Mouse (Mus musculus) frontal cortex, adult 2 months (tissue): ENCODE results near the gene Ecel1. TPM values are rescaled to one million over a fixed set of nuclear protein-coding genes. Genes with fewer than 3 reads are reported as not detected.

Experiments
- DNase-seq, 2 experiments: peaks; one replicate each; pipeline ENCODE4 v3.0.0; 2022; ENCODE audit warnings: low spot score in 1 of 2; ENCODE audit errors: extremely low spot score in 1 of 2
- polyA plus RNA-seq: library from polyadenylated mRNA; depleted of rRNA; stranded (reverse); fragments of >200 nt; gene quantifications from 2 replicates; pipeline ENCODE4 v1.2.3, GENCODE M21; 2012; rRNA removed

The Ecel1 gene
- 3.2 and 3.6 TPM in 2 replicates for polyA plus RNA-seq

GRCm38 (mm10) chr1:87156199-87156587, at the start of gene Ecel1:
Gene Ecel1, minus strand, starts transcription at chr1:87156521.
- no peak for DNase-seq

DNA sequence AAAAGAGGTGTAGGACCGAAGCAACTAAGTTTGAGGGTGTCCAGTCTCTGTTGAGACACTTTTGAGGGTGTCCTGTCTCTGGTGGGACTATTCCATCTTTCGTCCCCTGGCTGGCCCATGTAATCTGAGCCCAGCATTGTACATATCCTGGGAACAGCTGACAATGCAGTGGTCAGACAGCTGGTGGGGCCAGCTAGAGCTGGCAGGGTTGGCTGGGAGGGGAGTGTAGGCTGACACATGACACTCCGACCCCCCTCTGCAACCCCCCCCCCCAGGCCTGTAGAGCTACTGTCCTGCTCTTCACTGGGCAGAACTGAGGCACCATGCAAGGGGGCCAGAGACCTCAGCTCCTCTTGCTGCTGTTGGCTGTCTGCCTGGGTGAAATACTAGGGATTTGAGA, 49.2 kb upstream of the Ecel1 start:
- DNase-seq = no peak

DNA sequence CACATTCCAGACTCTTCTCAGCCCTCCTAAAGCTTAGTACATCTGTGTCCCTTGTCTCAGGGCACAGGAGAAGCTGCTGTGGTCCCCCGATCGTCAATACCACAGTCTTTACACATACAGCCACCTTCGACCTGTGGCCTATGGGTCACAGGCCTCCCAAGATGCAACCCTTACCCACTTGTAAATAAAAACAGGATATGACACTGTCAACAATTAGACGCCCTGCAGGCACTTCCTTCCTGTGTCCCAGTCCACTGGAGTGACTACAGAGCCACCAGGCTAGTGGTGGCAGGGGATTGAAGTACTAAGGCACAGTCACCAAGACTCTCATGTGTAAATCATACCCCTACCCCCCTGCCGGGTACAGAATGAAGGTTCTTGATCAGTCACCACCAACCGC, 48.7 kb upstream of the Ecel1 start:
- DNase-seq = no peak

- no peak for DNase-seq
These were observed 48.1 kb upstream of the Ecel1 start, which contains the start of gene Chrng for GRCm38 (mm10) chr1:87204465-87204864. Gene Chrng, plus strand, starts transcription at chr1:87204657.

GRCm38 (mm10) chr1:87203779-87204178, 47.5 kb upstream of the Ecel1 start:
- DNase-seq = no peak

- no peak for DNase-seq
These were observed 45.5 kb upstream of the Ecel1 start for GRCm38 (mm10) chr1:87201848-87202247.

DNA sequence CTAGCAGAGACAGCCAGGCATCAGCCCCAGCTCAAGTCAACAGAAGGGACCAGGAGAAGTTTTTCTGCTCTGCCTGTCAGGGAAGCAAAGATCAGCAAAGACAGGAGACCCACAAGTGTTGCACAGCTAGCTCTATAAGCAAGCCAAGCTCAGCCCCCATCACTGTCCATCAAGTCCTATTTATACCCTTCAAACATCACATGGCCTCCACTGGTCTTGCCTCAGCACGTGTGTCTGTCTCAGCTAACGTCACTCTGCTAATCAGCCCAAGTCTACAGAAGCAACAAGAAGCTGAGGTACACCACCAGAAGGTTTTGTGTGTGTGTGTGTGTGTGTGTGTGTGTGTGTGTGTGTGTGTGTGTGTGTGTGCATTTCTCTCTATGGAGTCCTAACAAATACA, 44.5 kb upstream of the Ecel1 start:
- DNase-seq = no peak

DNA sequence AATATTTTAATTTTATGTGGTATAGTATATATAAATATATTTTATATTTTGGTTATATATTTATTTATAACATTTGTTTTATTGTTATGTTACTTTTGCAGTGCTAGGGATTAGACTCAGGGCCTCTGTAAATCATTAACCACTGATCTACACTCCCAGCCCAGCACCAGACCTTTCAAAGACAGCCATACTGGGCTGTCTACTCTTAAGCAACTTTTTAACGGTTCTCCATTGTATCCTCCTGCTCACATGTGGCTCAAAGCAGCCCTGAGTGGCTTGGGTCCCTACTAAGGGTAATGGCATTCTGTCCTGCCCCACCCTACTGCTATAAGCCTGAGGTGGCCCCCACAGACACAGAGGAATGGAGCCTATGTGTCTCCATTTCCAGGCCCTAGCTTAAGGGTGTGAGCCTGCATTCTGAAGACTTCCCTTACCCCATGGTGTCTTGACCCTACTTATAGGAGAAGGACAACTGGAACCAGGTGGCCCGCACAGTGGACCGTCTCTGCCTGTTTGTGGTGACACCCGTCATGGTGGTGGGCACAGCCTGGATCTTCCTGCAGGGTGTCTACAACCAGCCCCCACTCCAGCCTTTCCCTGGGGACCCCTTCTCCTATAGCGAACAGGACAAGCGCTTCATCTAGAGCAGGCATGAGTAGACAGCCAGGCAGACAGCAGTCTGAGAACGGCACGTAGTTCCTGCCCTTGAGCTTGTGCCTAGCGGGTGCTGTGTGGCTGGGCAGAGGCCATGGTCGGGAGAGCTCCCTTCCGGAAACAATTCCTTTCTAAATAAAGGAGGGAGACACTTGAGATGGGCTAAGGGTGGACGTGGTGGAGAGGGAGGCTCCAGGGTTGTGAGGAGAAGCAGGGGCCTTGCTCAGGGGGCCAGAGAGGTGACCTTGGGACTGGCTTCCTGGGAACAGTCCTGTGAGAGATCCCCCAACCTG, 42.1 kb upstream of the Ecel1 start:
- no peak for DNase-seq

DNA sequence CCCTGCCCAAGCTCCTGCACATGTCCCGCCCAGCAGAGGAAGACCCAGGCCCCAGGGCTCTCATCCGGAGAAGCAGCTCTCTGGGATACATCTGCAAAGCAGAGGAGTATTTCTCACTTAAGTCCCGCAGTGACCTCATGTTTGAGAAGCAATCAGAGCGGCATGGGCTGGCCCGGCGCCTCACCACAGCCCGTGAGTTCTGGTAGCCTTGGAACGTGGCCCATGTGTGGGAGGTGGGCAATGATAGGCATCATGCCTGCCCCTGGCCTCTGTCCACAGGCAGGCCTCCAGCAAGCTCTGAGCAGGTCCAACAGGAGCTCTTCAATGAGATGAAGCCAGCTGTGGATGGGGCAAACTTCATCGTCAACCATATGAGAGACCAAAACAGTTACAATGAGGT, 41.0 kb upstream of the Ecel1 start:
- DNase-seq = no peak

GRCm38 (mm10) chr1:87190429-87190828, 34.1 kb upstream of the Ecel1 start, which contains the start of gene Chrnd:
Gene Chrnd, plus strand, starts transcription at chr1:87190607.
- no peak for DNase-seq

GRCm38 (mm10) chr1:87187037-87187355, 30.7 kb upstream of the Ecel1 start:
- peak; percentile 27 to 83 for DNase-seq

GRCm38 (mm10) chr1:87186261-87187036, 30.1 kb upstream of the Ecel1 start:
- DNase-seq = no peak

DNA sequence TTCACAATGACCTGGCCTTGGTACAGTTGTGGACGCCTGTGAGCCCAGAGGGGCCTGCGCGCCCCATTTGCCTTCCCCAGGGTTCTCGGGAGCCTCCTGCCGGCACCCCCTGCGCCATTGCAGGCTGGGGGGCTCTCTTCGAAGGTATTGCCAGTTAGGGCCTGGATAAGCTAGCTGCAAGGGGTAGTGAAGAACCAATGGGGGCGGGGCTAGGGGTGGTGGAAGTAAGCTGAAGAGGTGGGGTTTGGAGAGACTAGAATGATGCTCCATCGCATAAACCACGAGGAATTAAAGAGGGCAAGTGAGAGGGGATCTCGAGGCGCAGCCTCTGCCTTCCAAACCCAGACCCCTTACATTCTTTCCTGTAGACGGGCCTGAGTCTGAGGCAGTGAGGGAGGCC, 29.2 kb upstream of the Ecel1 start:
- no peak for DNase-seq

- DNase-seq = peak in 1 of 2 experiments; percentile 84
These were observed 28.4 kb upstream of the Ecel1 start for GRCm38 (mm10) chr1:87184751-87185139.

- no peak for DNase-seq
These were observed 27.9 kb upstream of the Ecel1 start for GRCm38 (mm10) chr1:87183998-87184750.

DNA sequence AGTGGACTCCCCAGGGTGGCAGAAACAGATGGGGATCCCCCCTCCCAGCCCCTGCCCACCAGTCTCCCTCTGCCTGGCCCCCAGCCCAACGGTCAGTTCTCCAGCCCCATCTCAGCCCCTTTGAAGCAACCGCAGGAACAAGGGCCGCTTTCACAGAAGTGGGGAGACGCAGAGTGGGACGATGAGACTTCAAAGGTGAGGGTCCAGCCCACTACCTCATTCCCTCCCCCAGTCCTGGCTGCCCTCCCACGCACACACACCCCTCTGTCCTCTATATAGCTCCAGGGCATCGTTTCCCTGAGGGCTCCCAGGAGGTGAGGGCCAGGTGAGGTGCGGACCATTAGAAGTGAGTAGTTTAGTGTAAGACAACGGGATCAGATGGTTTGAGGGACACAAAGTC, 26.7 kb upstream of the Ecel1 start, which contains the start of gene Prss56:
TSS of gene Prss56 (plus strand) at position 301 of the 400 bp plus-strand sequence.
- no peak for DNase-seq

DNA sequence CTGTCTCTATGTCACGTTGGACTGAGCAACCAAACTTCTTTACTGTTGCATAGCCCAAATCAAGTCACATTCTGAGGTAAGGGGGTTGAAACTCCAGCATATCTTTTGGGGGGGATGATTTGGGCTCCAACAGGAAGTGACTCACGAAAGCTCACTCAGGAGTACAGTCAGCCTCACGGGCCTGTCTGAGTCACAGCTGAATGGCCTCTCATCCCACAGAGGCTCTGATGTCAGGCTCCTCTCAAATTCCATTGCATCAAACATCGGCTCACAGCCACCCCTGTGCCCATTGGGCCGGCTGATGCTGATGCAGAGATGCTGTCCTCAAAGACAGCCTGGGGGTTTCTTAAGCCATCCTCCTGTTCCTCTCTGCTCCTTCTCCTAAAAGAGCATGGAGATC, 24.6 kb upstream of the Ecel1 start:
- peak in 1 of 2 experiments; percentile 47 for DNase-seq

- DNase-seq = peak; percentile 34 to 66
These were observed 19.6 kb upstream of the Ecel1 start for GRCm38 (mm10) chr1:87175852-87176292.

- peak in 1 of 2 experiments; percentile 70 for DNase-seq
These were observed 18.0 kb upstream of the Ecel1 start for GRCm38 (mm10) chr1:87174006-87174955.

DNA sequence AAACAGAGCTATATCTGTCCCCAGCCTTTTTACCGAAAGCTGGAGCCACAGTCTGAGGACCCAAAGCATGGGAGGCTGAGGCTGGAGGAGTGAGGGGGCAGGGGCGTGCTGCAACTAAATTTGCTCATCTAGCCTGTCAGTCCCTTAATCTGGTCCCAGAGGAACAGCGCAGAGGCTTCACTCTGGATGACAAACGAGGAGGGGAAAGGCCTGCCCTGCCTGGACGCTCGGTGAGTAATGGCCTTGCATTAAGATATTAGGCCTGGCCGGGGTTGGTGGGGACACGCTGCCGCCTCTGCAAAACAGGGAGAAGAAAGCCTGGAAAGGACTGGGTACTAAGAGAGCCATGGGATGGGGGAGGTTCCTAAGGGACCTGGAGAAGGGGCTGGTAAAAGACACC, 16.0 kb upstream of the Ecel1 start:
- DNase-seq = no peak
